Mouse (Mus musculus) hindbrain, embryonic 10.5 days (tissue): Measurements from ENCODE around the gene Palld. TPM values are rescaled to one million over a fixed set of nuclear protein-coding genes. Genes with fewer than 3 reads are reported as not detected.
A peak's percentile ranks its signal among the peaks of the same experiment; 100 is the strongest.

Experiments used
- DNase-seq: peaks from one replicate; pipeline ENCODE4 v3.0.0-alpha.2; 2017; ENCODE audit warnings: low spot score
- H3K27ac ChIP-seq: fragments of 300-500 bp; sonication (generic); 2 replicates; pipeline ENCODE4 v1.5.1; 2016; ENCODE audit warnings: mild to moderate bottlenecking, moderate library complexity
- H3K27me3 ChIP-seq: fragments of 300-500 bp; sonication (generic); 2 replicates; pipeline ENCODE4 v1.6.1; 2016; ENCODE audit warnings: mild to moderate bottlenecking; ENCODE audit not compliant: poor library complexity, insufficient read depth, severe bottlenecking
- H3K36me3 ChIP-seq: fragments of 300-500 bp; sonication (generic); 2 replicates; pipeline ENCODE4 v1.6.1; 2016; ENCODE audit warnings: mild to moderate bottlenecking, moderate library complexity
- H3K4me1 ChIP-seq: fragments of 300-500 bp; sonication (generic); replicated peaks from 2 replicates; pipeline ENCODE4 v1.6.1; 2016; ENCODE audit warnings: mild to moderate bottlenecking
- H3K4me3 ChIP-seq: fragments of 300-500 bp; sonication (generic); 2 replicates; pipeline ENCODE4 v1.5.1; 2016; ENCODE audit warnings: mild to moderate bottlenecking, moderate library complexity
- H3K9me3 ChIP-seq: fragments of 300-500 bp; sonication (generic); 2 replicates; pipeline ENCODE4 v1.6.1; 2016; ENCODE audit warnings: mild to moderate bottlenecking, moderate library complexity
- WGBS: fragments of 180-500 bp; shearing (Covaris S2); methylation state at CpG from one replicate; pipeline ENCODE4 v1.1.7; 2016; 5-methylcytosine and 5-hydroxymethylcytosine counted together
- polyA plus RNA-seq: library from polyadenylated mRNA; unstranded; fragments of >200 nt; fragmentation: Nextera tagmentation; extraction: Ambion mirVana; gene quantifications from 2 replicates; pipeline ENCODE4 v1.2.1, GENCODE M21; 2016

Gene Palld
- polyA plus RNA-seq, 1 experiment from 2014 or later, result 52.4 TPM

GRCm38 (mm10) chr8:61796537-61797050, 105.9 kb downstream of the Palld start:
- no peaks in the 10 kb centered on the region for H3K4me1 ChIP-seq
- no peak overlapping the region for H3K4me3 ChIP-seq
- no peaks in the 10 kb centered on the region for H3K9me3 ChIP-seq
- H3K27me3 ChIP-seq, result no peaks in the 10 kb centered on the region
- no peak for DNase-seq
- 86% methylated on average over 7 of the region's 7 CpGs for WGBS
- H3K36me3 ChIP-seq, result no peaks in the 10 kb centered on the region
- no peak overlapping the region for H3K27ac ChIP-seq

GRCm38 (mm10) chr8:61789946-61790345, 112.5 kb downstream of the Palld start:
- no peaks in the 10 kb centered on the region for H3K4me1 ChIP-seq
- 78% methylated on average over 3 of the region's 3 CpGs for WGBS

GRCm38 (mm10) chr8:61789289-61789688, 113.2 kb downstream of the Palld start:
- no peaks in the 10 kb centered on the region for H3K36me3 ChIP-seq
- H3K27me3 ChIP-seq, result no peaks in the 10 kb centered on the region
- H3K4me3 ChIP-seq, result no peak overlapping the region
- H3K4me1 ChIP-seq, result no peaks in the 10 kb centered on the region
- H3K27ac ChIP-seq, result no peak overlapping the region
- WGBS, result 92% methylated on average over 5 of the region's 5 CpGs
- DNase-seq, result no peak
- H3K9me3 ChIP-seq, result no peaks in the 10 kb centered on the region

More at GRCm38 (mm10) chr8:61789946-61790345, 112.5 kb downstream of the Palld start:
- DNase-seq, result no peak
- Histone ChIP-seq H3K9me3 (no peaks in the 10 kb centered on the region), H3K36me3 (no peaks in the 10 kb centered on the region), H3K27me3 (no peaks in the 10 kb centered on the region), H3K27ac (no peak overlapping the region), H3K4me3 (no peak overlapping the region)

- DNase-seq, result no peak
- H3K27ac ChIP-seq, result no peak overlapping the region
- no peaks in the 10 kb centered on the region for H3K27me3 ChIP-seq
- WGBS, result 89% methylated on average over 7 of the region's 7 CpGs
- H3K4me1 ChIP-seq, result no peaks in the 10 kb centered on the region
- H3K36me3 ChIP-seq, result no peaks in the 10 kb centered on the region
- H3K9me3 ChIP-seq, result no peaks in the 10 kb centered on the region
- no peak overlapping the region for H3K4me3 ChIP-seq
Observed at GRCm38 (mm10) chr8:61782931-61783491, 119.5 kb downstream of the Palld start.

- DNase-seq, result no peak
- H3K4me3 ChIP-seq, result no peak overlapping the region
- peaks cover 7% of the 10 kb centered on the region; the same call in 1 of the 2 replicates for H3K4me1 ChIP-seq
- H3K9me3 ChIP-seq, result no peaks in the 10 kb centered on the region
- H3K27ac ChIP-seq, result no peak overlapping the region
- H3K27me3 ChIP-seq, result no peaks in the 10 kb centered on the region
- H3K36me3 ChIP-seq, result no peaks in the 10 kb centered on the region
- 75% methylated on average over 5 of the region's 5 CpGs for WGBS
Observed at GRCm38 (mm10) chr8:61780652-61781257, 121.7 kb downstream of the Palld start.

GRCm38 (mm10) chr8:61778194-61778593, 124.3 kb downstream of the Palld start:
- H3K9me3 ChIP-seq, result no peaks in the 10 kb centered on the region
- peaks cover 7% of the 10 kb centered on the region; the same call in 1 of the 2 replicates for H3K4me1 ChIP-seq
- H3K27ac ChIP-seq, result no peak overlapping the region
- no peaks in the 10 kb centered on the region for H3K36me3 ChIP-seq
- H3K4me3 ChIP-seq, result no peak overlapping the region
- 90% methylated on average over 3 of the region's 3 CpGs for whole genome bisulfite sequencing
- DNase-seq, result no peak
- no peaks in the 10 kb centered on the region for H3K27me3 ChIP-seq

- Histone ChIP-seq H3K36me3 (no peaks in the 10 kb centered on the region), H3K9me3 (no peaks in the 10 kb centered on the region), H3K27ac (no peak overlapping the region), H3K4me3 (no peak overlapping the region), H3K27me3 (no peaks in the 10 kb centered on the region), H3K4me1 (peaks cover 7% of the 10 kb centered on the region; the same call in 1 of the 2 replicates)
- WGBS, result 64% methylated on average over 9 of the region's 9 CpGs
- no peak for DNase-seq
Observed at GRCm38 (mm10) chr8:61776560-61776959, 125.9 kb downstream of the Palld start.

GRCm38 (mm10) chr8:61775936-61776335, 126.6 kb downstream of the Palld start:
- DNase-seq, result no peak
- H3K36me3 ChIP-seq, result no peaks in the 10 kb centered on the region
- H3K27me3 ChIP-seq, result no peaks in the 10 kb centered on the region
- peaks cover 7% of the 10 kb centered on the region; the same call in 1 of the 2 replicates for H3K4me1 ChIP-seq
- H3K27ac ChIP-seq, result no peak overlapping the region
- 74% methylated on average over 6 of the region's 6 CpGs for WGBS
- no peak overlapping the region for H3K4me3 ChIP-seq
- H3K9me3 ChIP-seq, result no peaks in the 10 kb centered on the region

- no peak for DNase-seq
- 88% methylated on average over 5 of the region's 5 CpGs for WGBS
- peaks cover 7% of the 10 kb centered on the region; the same call in 1 of the 2 replicates for H3K4me1 ChIP-seq
- no peaks in the 10 kb centered on the region for H3K36me3 ChIP-seq
- H3K27ac ChIP-seq, result no peak overlapping the region
- no peaks in the 10 kb centered on the region for H3K9me3 ChIP-seq
- H3K27me3 ChIP-seq, result no peaks in the 10 kb centered on the region
- no peak overlapping the region for H3K4me3 ChIP-seq
Observed at GRCm38 (mm10) chr8:61774161-61774560, 128.3 kb downstream of the Palld start.

GRCm38 (mm10) chr8:61773595-61774088, 128.8 kb downstream of the Palld start:
- H3K36me3 ChIP-seq, result no peaks in the 10 kb centered on the region
- DNase-seq, result no peak
- no peaks in the 10 kb centered on the region for H3K27me3 ChIP-seq
- 70% methylated on average over 4 of the region's 4 CpGs for WGBS
- no peak overlapping the region for H3K4me3 ChIP-seq
- peaks cover 7% of the 10 kb centered on the region; the same call in 1 of the 2 replicates for H3K4me1 ChIP-seq
- H3K27ac ChIP-seq, result no peak overlapping the region
- no peaks in the 10 kb centered on the region for H3K9me3 ChIP-seq

GRCm38 (mm10) chr8:61771328-61771727, 131.2 kb downstream of the Palld start:
- 72% methylated on average over 3 of the region's 3 CpGs for WGBS

GRCm38 (mm10) chr8:61769340-61769879, 133.1 kb downstream of the Palld start:
- H3K36me3 ChIP-seq, result no peaks in the 10 kb centered on the region
- no peaks in the 10 kb centered on the region for H3K9me3 ChIP-seq
- no peak overlapping the region for H3K4me3 ChIP-seq
- H3K27me3 ChIP-seq, result no peaks in the 10 kb centered on the region
- H3K4me1 ChIP-seq, result no peaks in the 10 kb centered on the region
- no peak for DNase-seq
- no peak overlapping the region for H3K27ac ChIP-seq
- 71% methylated on average over 5 of the region's 5 CpGs for WGBS

More at GRCm38 (mm10) chr8:61771328-61771727, 131.2 kb downstream of the Palld start:
- peaks cover 3% of the 10 kb centered on the region; the same call in 1 of the 2 replicates for H3K4me1 ChIP-seq
- no peak overlapping the region for H3K4me3 ChIP-seq
- DNase-seq, result no peak
- H3K9me3 ChIP-seq, result no peaks in the 10 kb centered on the region
- no peak overlapping the region for H3K27ac ChIP-seq
- no peaks in the 10 kb centered on the region for H3K27me3 ChIP-seq
- H3K36me3 ChIP-seq, result no peaks in the 10 kb centered on the region

GRCm38 (mm10) chr8:61760190-61760578, 142.3 kb downstream of the Palld start:
- DNase-seq, result no peak

More at GRCm38 (mm10) chr8:61760190-61760578, 142.3 kb downstream of the Palld start:
- 12% methylated on average over 8 of the region's 8 CpGs for WGBS
- no peaks in the 10 kb centered on the region for H3K9me3 ChIP-seq
- H3K4me3 ChIP-seq, result peak overlapping the region; percentile 77
- peaks cover 38% of the 10 kb centered on the region for H3K4me1 ChIP-seq
- no peaks in the 10 kb centered on the region for H3K27me3 ChIP-seq
- peak overlapping the region; percentile 97 for H3K27ac ChIP-seq
- H3K36me3 ChIP-seq, result peaks cover 12% of the 10 kb centered on the region
